Mouse (Mus musculus): ENCODE results near the gene Gm21863. TPM values are rescaled to one million over a fixed set of nuclear protein-coding genes. Genes with fewer than 3 reads are reported as not detected.

Gene Gm21863
- polyA plus RNA-seq (2012; rRNA removed; ENCODE audit: low replicate concordance): not detected in 2 replicates

GRCm38 (mm10) chr12:19953869-19954555 is at the start of gene Gm21863:
Gene Gm21863, plus strand, starts transcription at chr12:19954505.

Measured in subcutaneous adipose tissue, adult 2 months (tissue).